Mouse (Mus musculus) MEL (cell line): Measurements from ENCODE around the gene Tmem203. TPM values are rescaled to one million over a fixed set of nuclear protein-coding genes. Genes with fewer than 3 reads are reported as not detected.

ENCODE experiments used
- DNase-seq: peaks from one replicate; pipeline ENCODE4 v3.0.0; 2011; ENCODE audit warnings: low read depth, low spot score
- H3K27ac ChIP-seq: 2 replicates; pipeline ENCODE4 v1.5.1; 2012; ENCODE audit warnings: low read depth, mild to moderate bottlenecking, control low read depth, low read length, moderate library complexity; ENCODE audit not compliant: control insufficient read depth
- H3K27me3 ChIP-seq, 2 experiments: fragments of 150-350 bp in 1 of 2; sonication (generic) in 1 of 2; 2 replicates each; pipeline ENCODE4 v1.6.1; 2012; ENCODE audit warnings: low read length in 2 of 2, mild to moderate bottlenecking in 2 of 2, improper control_type of control experiment in 1 of 2, moderate library complexity in 1 of 2; ENCODE audit not compliant: insufficient read depth in 2 of 2, control insufficient read depth in 1 of 2
- H3K36me3 ChIP-seq, 2 experiments: 2 replicates each; pipeline ENCODE4 v1.6.1; 2012 to 2014; ENCODE audit warnings: low read length in 2 of 2, improper control_type of control experiment in 1 of 2, inconsistent platforms in 1 of 2, mild to moderate bottlenecking in 1 of 2; ENCODE audit not compliant: insufficient read depth in 2 of 2, control insufficient read depth in 1 of 2
- H3K4me1 ChIP-seq, 2 experiments: fragments of 150-350 bp in 1 of 2; sonication (generic) in 1 of 2; 2 replicates each; pipeline ENCODE4 v1.6.1; 2012; ENCODE audit warnings: low read length in 2 of 2, improper control_type of control experiment in 1 of 2, mild to moderate bottlenecking in 1 of 2; ENCODE audit not compliant: insufficient read depth in 2 of 2, control insufficient read depth in 1 of 2
- H3K4me3 ChIP-seq, 2 experiments: fragments of 150-350 bp in 1 of 2; sonication (generic) in 1 of 2; 2 replicates each; pipeline ENCODE4 v1.5.1; 2012; ENCODE audit warnings: low read depth in 2 of 2, low read length in 2 of 2, mild to moderate bottlenecking in 2 of 2, moderate library complexity in 2 of 2, control low read depth in 1 of 2, improper control_type of control experiment in 1 of 2; ENCODE audit not compliant: control insufficient read depth in 1 of 2, insufficient read depth in 1 of 2
- H3K79me2 ChIP-seq: 2 replicates; pipeline ENCODE4 v1.6.1; 2012; ENCODE audit warnings: mild to moderate bottlenecking, low read length, moderate library complexity; ENCODE audit not compliant: control insufficient read depth, poor library complexity, insufficient read depth
- H3K9ac ChIP-seq: 2 replicates; pipeline ENCODE4 v1.6.1; 2012; ENCODE audit warnings: low read depth, mild to moderate bottlenecking, control low read depth, low read length, moderate library complexity; ENCODE audit not compliant: control insufficient read depth, poor library complexity, severe bottlenecking
- H3K9me3 ChIP-seq: fragments of 150-350 bp; sonication (generic); replicated peaks from 2 replicates; pipeline ENCODE4 v1.6.1; 2012; ENCODE audit warnings: mild to moderate bottlenecking, low read length, improper control_type of control experiment, moderate library complexity; ENCODE audit not compliant: insufficient read depth
- BHLHE40 ChIP-seq: IDR thresholded peaks from 2 replicates; pipeline ENCODE4 v1.6.1; 2012; ENCODE audit warnings: low read depth, mild to moderate bottlenecking, inconsistent platforms, low read length, improper control_type of control experiment, borderline replicate concordance
- CHD1 ChIP-seq: IDR thresholded peaks from 2 replicates; pipeline ENCODE4 v1.6.1; 2012; ENCODE audit warnings: low read depth, mild to moderate bottlenecking, inconsistent platforms, low read length, improper control_type of control experiment
- CHD2 ChIP-seq: IDR thresholded peaks from 2 replicates; pipeline ENCODE4 v1.6.1; 2011; ENCODE audit warnings: low read length, improper control_type of control experiment
- CTCF ChIP-seq, 3 experiments: IDR thresholded peaks in 2 of 3; conservative IDR thresholded peaks in 1 of 3; 2 replicates each; pipeline ENCODE4 v1.5.1; 2011 to 2012; ENCODE audit warnings: low read length in 3 of 3, low read depth in 2 of 3, mild to moderate bottlenecking in 2 of 3, improper control_type of control experiment in 1 of 3, inconsistent platforms in 1 of 3, mixed read lengths in 1 of 3, moderate library complexity in 1 of 3; ENCODE audit not compliant: control insufficient read depth in 1 of 3, insufficient read depth in 1 of 3, poor library complexity in 1 of 3, severe bottlenecking in 1 of 3
- E2F4 ChIP-seq: IDR thresholded peaks from 2 replicates; pipeline ENCODE4 v1.6.1; 2011; ENCODE audit warnings: low read depth, low read length, improper control_type of control experiment, borderline replicate concordance
- EP300 ChIP-seq, 2 experiments: IDR thresholded peaks; 2 replicates each; pipeline ENCODE4 v1.6.1; 2011; ENCODE audit warnings: improper control_type of control experiment in 2 of 2, low read length in 2 of 2, low read depth in 1 of 2, mild to moderate bottlenecking in 1 of 2
- ETS1 ChIP-seq: IDR thresholded peaks from 2 replicates; pipeline ENCODE4 v1.6.1; 2012; ENCODE audit warnings: low read depth, mild to moderate bottlenecking, inconsistent platforms, low read length, improper control_type of control experiment, moderate library complexity
- MAFK ChIP-seq: IDR thresholded peaks from 2 replicates; pipeline ENCODE4 v1.6.1; 2011; ENCODE audit warnings: low read depth, mild to moderate bottlenecking, low read length, improper control_type of control experiment, borderline replicate concordance
- MAX ChIP-seq: IDR thresholded peaks from 2 replicates; pipeline ENCODE4 v1.6.1; 2011; ENCODE audit warnings: low read length, improper control_type of control experiment
- MXI1 ChIP-seq: IDR thresholded peaks from 2 replicates; pipeline ENCODE4 v1.6.1; 2011; ENCODE audit warnings: mild to moderate bottlenecking, low read depth, low read length, improper control_type of control experiment
- MYC ChIP-seq: IDR thresholded peaks from 2 replicates; pipeline ENCODE4 v1.6.1; 2011; ENCODE audit warnings: low read depth, mild to moderate bottlenecking, low read length, improper control_type of control experiment, moderate library complexity
- NELFE ChIP-seq: IDR thresholded peaks from 2 replicates; pipeline ENCODE4 v1.6.1; 2011; ENCODE audit warnings: low read depth, low read length, improper control_type of control experiment
- NRF1 ChIP-seq: IDR thresholded peaks from 2 replicates; pipeline ENCODE4 v1.6.1; 2014; ENCODE audit warnings: low read depth, mild to moderate bottlenecking, inconsistent platforms, low read length, improper control_type of control experiment, moderate library complexity; ENCODE audit not compliant: poor library complexity, insufficient read depth, severe bottlenecking
- POLR2AphosphoS2 ChIP-seq: IDR thresholded peaks from 2 replicates; pipeline ENCODE4 v1.6.1; 2011; ENCODE audit warnings: low read length, improper control_type of control experiment
- SIN3A ChIP-seq: IDR thresholded peaks from 2 replicates; pipeline ENCODE4 v1.6.1; 2012; ENCODE audit warnings: low read length, improper control_type of control experiment, inconsistent platforms
- TBP ChIP-seq: IDR thresholded peaks from 2 replicates; pipeline ENCODE4 v1.8.0; 2011; ENCODE audit warnings: low read depth, low read length, improper control_type of control experiment
- TCF12 ChIP-seq: IDR thresholded peaks from 2 replicates; pipeline ENCODE4 v1.6.1; 2014; ENCODE audit warnings: low read depth, mild to moderate bottlenecking, inconsistent platforms, low read length, improper control_type of control experiment, moderate library complexity
- UBTF ChIP-seq: IDR thresholded peaks from 2 replicates; pipeline ENCODE4 v1.6.1; 2012; ENCODE audit warnings: low read depth, mild to moderate bottlenecking, inconsistent platforms, low read length, improper control_type of control experiment, moderate library complexity, borderline replicate concordance; ENCODE audit not compliant: insufficient read depth
- USF1 ChIP-seq: IDR thresholded peaks from 2 replicates; pipeline ENCODE4 v1.6.1; 2014; ENCODE audit warnings: low read depth, mild to moderate bottlenecking, inconsistent platforms, low read length, improper control_type of control experiment, moderate library complexity
- ZC3H11A ChIP-seq: IDR thresholded peaks from 2 replicates; pipeline ENCODE4 v1.6.1; 2012; ENCODE audit warnings: low read depth, mild to moderate bottlenecking, inconsistent platforms, low read length, improper control_type of control experiment
- polyA plus RNA-seq, 2 experiments: library from polyadenylated mRNA; stranded (reverse) in 1 of 2; unstranded in 1 of 2; fragments of >175 nt in 1 of 2; fragments of >200 nt in 1 of 2; gene quantifications; 2 replicates each; pipeline versions ENCODE4 v1.2.1 to v1.2.4; 2012; ENCODE audit warnings: low replicate concordance in 2 of 2, low read depth in 1 of 2; ENCODE audit not compliant: insufficient read length in 2 of 2, insufficient read depth in 1 of 2, missing spikeins in 1 of 2
- total RNA-seq: library from RNA; depleted of rRNA; stranded (reverse); fragments of 300-350 nt; gene quantifications from 2 replicates; pipeline ENCODE4 v1.2.3, GENCODE M21; 2012

Tmem203 gene
- total and polyA plus RNA-seq, 3 experiments: 8.4 to 17.0 TPM; not detected in 1

GRCm38 (mm10) chr2:25240723-25241437 lies 14.4 kb upstream of the Tmem203 start (continued):
- TF ChIP-seq POLR2AphosphoS2 (peak; percentile 73; the same call in 1 of the 2 replicates), SIN3A (peak; percentile 26), TCF12 (0 out of 2 replicates have a peak, but pooled peaks have one; percentile 35)
- TF ChIP-seq, all 39 proteins: peak for 10

- H3K9ac ChIP-seq: peak overlapping the region; percentile 79
- TF ChIP-seq CHD1: no peak
- TF ChIP-seq MAFK: no peak
- peak; percentile 57; the same call in 1 of the 2 replicates for TF ChIP-seq MYC
- peak; percentile 57; the same call in 1 of the 2 replicates for TF ChIP-seq MXI1
- TF ChIP-seq USF1: 0 out of 2 replicates have a peak, but pooled peaks have one; percentile 10
- 0 out of 2 replicates have a peak, but pooled peaks have one; percentile 32 for TF ChIP-seq SIN3A
- TF ChIP-seq BHLHE40: peak; percentile 61; the same call in 1 of the 2 replicates
- TF ChIP-seq MAX: peak; percentile 76
- no peak; the same call in 1 of the 2 replicates for TF ChIP-seq UBTF
- H3K27ac ChIP-seq: peak overlapping the region; percentile 56
- peaks cover 0 to 17% of the 10 kb centered on the region in 2 experiments; a peak in 3 of 4 replicates for H3K4me1 ChIP-seq
- no peaks in the 10 kb centered on the region; the same call in 1 of the 2 replicates for H3K79me2 ChIP-seq
- H3K27me3 ChIP-seq: no peaks in the 10 kb centered on the region
- DNase-seq: no peak
- H3K9me3 ChIP-seq: no peaks in the 10 kb centered on the region
- no peaks in the 10 kb centered on the region for H3K36me3 ChIP-seq
- peak overlapping the region; percentile 57 to 64 for H3K4me3 ChIP-seq
These were observed 13.8 kb upstream of the Tmem203 start for GRCm38 (mm10) chr2:25241438-25241775.

- H3K9ac ChIP-seq: peak within 1 kb of the TSS; percentile 79
- H3K4me3 ChIP-seq: peak within 1 kb of the TSS; percentile 57 to 69
- no peaks in the 10 kb centered on the region for H3K9me3 ChIP-seq
- H3K4me1 ChIP-seq: peaks cover 0 to 12% of the 10 kb centered on the region in 2 experiments; a peak in 3 of 4 replicates
- peak within 1 kb of the TSS; percentile 56 for H3K27ac ChIP-seq
- no peaks in the 10 kb centered on the region for H3K27me3 ChIP-seq
- no peak for DNase-seq
- H3K79me2 ChIP-seq: no peaks in the 10 kb centered on the region; the same call in 1 of the 2 replicates
- TF ChIP-seq ETS1: no peak
- TF ChIP-seq NELFE: no peak
- TF ChIP-seq EP300 (IDR thresholded peaks at IDR 0.05; ENCODE audit: low read depth in 1 of 2, low read length in 2 of 2): no peak
- no peak for TF ChIP-seq CTCF (IDR thresholded peaks at IDR 0.05 in 2 of 3, conservative IDR thresholded peaks at IDR 0.05 in 1 of 3; ENCODE audit: control insufficient read depth in 1 of 3, insufficient read depth in 1 of 3, low read depth in 2 of 3, low read length in 3 of 3, poor library complexity in 1 of 3, severe bottlenecking in 1 of 3)
- no peak for TF ChIP-seq ZC3H11A
- TF ChIP-seq E2F4: no peak
- TF ChIP-seq CHD1: no peak
- no peak for TF ChIP-seq UBTF
- no peak for TF ChIP-seq TBP
- no peak for TF ChIP-seq CHD2
- no peak for TF ChIP-seq NRF1
- no peaks in the 10 kb centered on the region for H3K36me3 ChIP-seq
These were observed 13.1 kb upstream of the Tmem203 start, which contains the start of the genes Rnf208 and Cysrt1 for GRCm38 (mm10) chr2:25242101-25242506. Gene Rnf208, plus strand, starts transcription at chr2:25242255. Gene Cysrt1, minus strand, starts transcription at chr2:25242452.
